Mouse (Mus musculus) limb, embryonic 15.5 days (tissue): ENCODE measurements around the gene Gprc5d. TPM values are rescaled to one million over a fixed set of nuclear protein-coding genes. Genes with fewer than 3 reads are reported as not detected.
A peak's percentile ranks its signal among the peaks of the same experiment; 100 is the strongest.

ENCODE experiments used
- ATAC-seq: fragments of 200-750 bp; cut with Nextera tagmentation; 2 replicates; pipeline ENCODE4 v1.8.0; 2017; ENCODE audit warnings: low read depth, moderate TSS enrichment; ENCODE audit not compliant: insufficient number of reproducible peaks, low FRiP score, low TSS enrichment
- H3K27ac ChIP-seq: fragments of 300-500 bp; sonication (generic); 2 replicates; pipeline ENCODE4 v1.5.1; 2015; ENCODE audit warnings: moderate library complexity, mild to moderate bottlenecking, inconsistent platforms
- H3K27me3 ChIP-seq: fragments of 300-500 bp; sonication (generic); 2 replicates; pipeline ENCODE4 v1.6.1; 2015; ENCODE audit warnings: inconsistent platforms
- H3K36me3 ChIP-seq: fragments of 300-500 bp; sonication (generic); 2 replicates; pipeline ENCODE4 v1.6.1; 2015; ENCODE audit warnings: inconsistent platforms
- H3K4me1 ChIP-seq: fragments of 300-500 bp; sonication (generic); 2 replicates; pipeline ENCODE4 v1.6.1; 2015; ENCODE audit warnings: inconsistent platforms
- H3K4me2 ChIP-seq: fragments of 300-500 bp; sonication (generic); 2 replicates; pipeline ENCODE4 v1.6.1; 2015; ENCODE audit warnings: mild to moderate bottlenecking, inconsistent platforms
- H3K4me3 ChIP-seq: fragments of 300-500 bp; sonication (generic); 2 replicates; pipeline ENCODE4 v1.5.1; 2015; ENCODE audit warnings: mild to moderate bottlenecking, inconsistent platforms
- H3K9ac ChIP-seq: fragments of 300-500 bp; sonication (generic); 2 replicates; pipeline ENCODE4 v1.6.1; 2015; ENCODE audit warnings: inconsistent platforms
- H3K9me3 ChIP-seq: fragments of 300-500 bp; sonication (generic); 2 replicates; pipeline ENCODE4 v1.6.1; 2016; ENCODE audit warnings: inconsistent platforms
- WGBS: fragments of 180-500 bp; shearing (Covaris S2); methylation state at CpG from one replicate; pipeline ENCODE4 v1.1.7; 2015; 5-methylcytosine and 5-hydroxymethylcytosine counted together
- polyA plus RNA-seq: library from polyadenylated mRNA; unstranded; fragments of >200 nt; fragmentation: Nextera tagmentation; extraction: Ambion mirVana; gene quantifications from 2 replicates; pipeline ENCODE4 v1.2.1, GENCODE M21; 2015

The Gprc5d gene
- polyA plus RNA-seq, 1 experiment from 2014 or later: not detected

- WGBS: 73% methylated on average over 4 of the region's 4 CpGs
- ATAC-seq: no peak; the same call in 1 of the 2 replicates
- Histone ChIP-seq H3K27ac (no peak overlapping the region), H3K4me2 (no peak overlapping the region), H3K9ac (no peak overlapping the region), H3K27me3 (no peaks in the 10 kb centered on the region), H3K4me1 (no peaks in the 10 kb centered on the region), H3K9me3 (no peaks in the 10 kb centered on the region; the same call in 1 of the 2 replicates), H3K4me3 (no peak overlapping the region), H3K36me3 (0 out of 2 replicates have a peak, but pooled peaks cover 2% of the 10 kb centered on the region)
These were observed 31.6 kb upstream of the Gprc5d start for GRCm38 (mm10) chr6:135149722-135150121.

- no peak for ATAC-seq
- Histone ChIP-seq H3K4me3 (no peak overlapping the region), H3K36me3 (0 out of 2 replicates have a peak, but pooled peaks cover 2% of the 10 kb centered on the region), H3K9me3 (no peaks in the 10 kb centered on the region), H3K27me3 (no peaks in the 10 kb centered on the region), H3K4me2 (no peak overlapping the region), H3K27ac (no peak overlapping the region), H3K4me1 (no peaks in the 10 kb centered on the region), H3K9ac (no peak overlapping the region)
- WGBS: 66% methylated on average over 4 of the region's 4 CpGs
These were observed 31.1 kb upstream of the Gprc5d start for GRCm38 (mm10) chr6:135149175-135149574.

- Histone ChIP-seq H3K27ac (no peak overlapping the region), H3K36me3 (0 out of 2 replicates have a peak, but pooled peaks cover 2% of the 10 kb centered on the region), H3K4me3 (no peak overlapping the region), H3K9me3 (no peaks in the 10 kb centered on the region), H3K9ac (no peak overlapping the region), H3K4me2 (no peak overlapping the region), H3K4me1 (no peaks in the 10 kb centered on the region), H3K27me3 (no peaks in the 10 kb centered on the region)
- WGBS: 45% methylated on average over 1 of the region's 1 CpGs
- no peak for ATAC-seq
These were observed 30.4 kb upstream of the Gprc5d start for GRCm38 (mm10) chr6:135148506-135148905.

- 89% methylated on average over 5 of the region's 5 CpGs for WGBS
These were observed 27.9 kb upstream of the Gprc5d start for GRCm38 (mm10) chr6:135145976-135146375.

GRCm38 (mm10) chr6:135144516-135144915 lies 26.4 kb upstream of the Gprc5d start:
- no peak for ATAC-seq
- Histone ChIP-seq H3K27me3 (no peaks in the 10 kb centered on the region), H3K36me3 (no peaks in the 10 kb centered on the region), H3K4me2 (no peak overlapping the region), H3K4me1 (peaks cover 13% of the 10 kb centered on the region), H3K9me3 (no peaks in the 10 kb centered on the region), H3K9ac (no peak overlapping the region), H3K4me3 (no peak overlapping the region), H3K27ac (no peak overlapping the region)
- WGBS: 1% methylated on average over 3 of the region's 3 CpGs

More at GRCm38 (mm10) chr6:135145976-135146375, 27.9 kb upstream of the Gprc5d start:
- Histone ChIP-seq H3K27ac (no peak overlapping the region), H3K4me1 (peaks cover 9% of the 10 kb centered on the region), H3K27me3 (no peaks in the 10 kb centered on the region), H3K4me2 (no peak overlapping the region), H3K36me3 (no peaks in the 10 kb centered on the region), H3K4me3 (no peak overlapping the region), H3K9me3 (no peaks in the 10 kb centered on the region), H3K9ac (no peak overlapping the region)
- ATAC-seq: no peak

GRCm38 (mm10) chr6:135143151-135143550 lies 25.1 kb upstream of the Gprc5d start:
- Histone ChIP-seq H3K36me3 (no peaks in the 10 kb centered on the region), H3K27ac (no peak overlapping the region), H3K4me3 (no peak overlapping the region), H3K4me2 (no peak overlapping the region), H3K4me1 (peaks cover 24% of the 10 kb centered on the region), H3K9me3 (no peaks in the 10 kb centered on the region), H3K9ac (no peak overlapping the region), H3K27me3 (no peaks in the 10 kb centered on the region)
- ATAC-seq: no peak
- whole genome bisulfite sequencing: 93% methylated on average over 5 of the region's 5 CpGs

- 31% methylated on average over 16 of the region's 16 CpGs for WGBS
- peak overlapping the region; percentile 14; the same call in 1 of the 2 replicates for H3K27ac ChIP-seq
These were observed 23.5 kb upstream of the Gprc5d start for GRCm38 (mm10) chr6:135141451-135142147.

GRCm38 (mm10) chr6:135138746-135139145 lies 20.7 kb upstream of the Gprc5d start:
- H3K9ac ChIP-seq: no peak overlapping the region
- no peaks in the 10 kb centered on the region for H3K9me3 ChIP-seq
- peaks cover 39% of the 10 kb centered on the region for H3K4me1 ChIP-seq
- no peak for ATAC-seq
- no peak overlapping the region for H3K27ac ChIP-seq
- H3K4me2 ChIP-seq: no peak overlapping the region
- no peak overlapping the region for H3K4me3 ChIP-seq
- no peaks in the 10 kb centered on the region for H3K27me3 ChIP-seq
- WGBS: 51% methylated on average over 14 of the region's 14 CpGs
- H3K36me3 ChIP-seq: no peaks in the 10 kb centered on the region

More at GRCm38 (mm10) chr6:135141451-135142147, 23.5 kb upstream of the Gprc5d start:
- ATAC-seq: no peak
- H3K36me3 ChIP-seq: no peaks in the 10 kb centered on the region
- H3K4me2 ChIP-seq: no peak overlapping the region
- no peak overlapping the region for H3K4me3 ChIP-seq
- no peaks in the 10 kb centered on the region for H3K27me3 ChIP-seq
- H3K9me3 ChIP-seq: no peaks in the 10 kb centered on the region
- H3K4me1 ChIP-seq: peaks cover 34% of the 10 kb centered on the region
- H3K9ac ChIP-seq: no peak overlapping the region

- WGBS: 59% methylated on average over 7 of the region's 7 CpGs
These were observed 20.1 kb upstream of the Gprc5d start for GRCm38 (mm10) chr6:135138207-135138606.

GRCm38 (mm10) chr6:135137736-135138135 lies 19.7 kb upstream of the Gprc5d start:
- H3K27me3 ChIP-seq: no peaks in the 10 kb centered on the region
- no peak overlapping the region for H3K27ac ChIP-seq

More at GRCm38 (mm10) chr6:135138207-135138606, 20.1 kb upstream of the Gprc5d start:
- Histone ChIP-seq H3K9me3 (no peaks in the 10 kb centered on the region), H3K4me3 (no peak overlapping the region), H3K27ac (no peak overlapping the region), H3K9ac (no peak overlapping the region), H3K36me3 (no peaks in the 10 kb centered on the region), H3K27me3 (no peaks in the 10 kb centered on the region), H3K4me1 (peaks cover 39% of the 10 kb centered on the region), H3K4me2 (no peak overlapping the region)
- ATAC-seq: no peak

GRCm38 (mm10) chr6:135136439-135137161 lies 18.5 kb upstream of the Gprc5d start:
- Histone ChIP-seq H3K4me3 (no peak overlapping the region), H3K4me2 (no peak overlapping the region), H3K9me3 (no peaks in the 10 kb centered on the region), H3K9ac (no peak overlapping the region), H3K27ac (peak overlapping the region; percentile 57), H3K27me3 (no peaks in the 10 kb centered on the region), H3K4me1 (peaks cover 37% of the 10 kb centered on the region), H3K36me3 (no peaks in the 10 kb centered on the region)
- ATAC-seq: peak; percentile 50; the same call in 1 of the 2 replicates
- WGBS: 28% methylated on average over 11 of the region's 11 CpGs

More at GRCm38 (mm10) chr6:135137736-135138135, 19.7 kb upstream of the Gprc5d start:
- 71% methylated on average over 9 of the region's 9 CpGs for WGBS
- Histone ChIP-seq H3K4me3 (no peak overlapping the region), H3K4me2 (no peak overlapping the region), H3K36me3 (no peaks in the 10 kb centered on the region), H3K9me3 (no peaks in the 10 kb centered on the region), H3K4me1 (peaks cover 39% of the 10 kb centered on the region), H3K9ac (no peak overlapping the region)
- ATAC-seq: no peak

- 72% methylated on average over 4 of the region's 4 CpGs for WGBS
- no peaks in the 10 kb centered on the region for H3K27me3 ChIP-seq
- peaks cover 28% of the 10 kb centered on the region for H3K4me1 ChIP-seq
- no peaks in the 10 kb centered on the region for H3K9me3 ChIP-seq
- no peak for ATAC-seq
- no peak overlapping the region for H3K9ac ChIP-seq
- H3K4me2 ChIP-seq: no peak overlapping the region
- H3K36me3 ChIP-seq: no peaks in the 10 kb centered on the region
- no peak overlapping the region for H3K27ac ChIP-seq
- H3K4me3 ChIP-seq: no peak overlapping the region
These were observed 17.7 kb upstream of the Gprc5d start for GRCm38 (mm10) chr6:135135735-135136134.
